Mouse (Mus musculus) CH12.LX (cell line): ENCODE measurements around the gene Ccdc144b. TPM values are rescaled to one million over a fixed set of nuclear protein-coding genes. Genes with fewer than 3 reads are reported as not detected.

ENCODE experiments used
- DNase-seq: peaks from one replicate; pipeline ENCODE4 v3.0.0-alpha.2; 2013; ENCODE audit errors: extremely low read depth
- H3K27ac ChIP-seq: 2 replicates; pipeline ENCODE4 v1.5.1; 2012; ENCODE audit warnings: low read depth, mild to moderate bottlenecking, control low read depth, moderate library complexity; ENCODE audit not compliant: insufficient read depth
- H3K27me3 ChIP-seq: replicated peaks from 2 replicates; pipeline ENCODE3; 2012; ENCODE audit warnings: inconsistent platforms
- H3K36me3 ChIP-seq, 2 experiments: replicated peaks in 1 of 2; 2 replicates each; pipeline versions ENCODE3 to v1.6.1; 2012; ENCODE audit warnings: inconsistent platforms in 1 of 2, low read length in 1 of 2, mild to moderate bottlenecking in 1 of 2, mixed read lengths in 1 of 2, moderate library complexity in 1 of 2; ENCODE audit not compliant: control insufficient read depth in 1 of 2, insufficient read depth in 1 of 2
- H3K4me1 ChIP-seq, 2 experiments: 2 replicates each; pipeline ENCODE4 v1.6.1; 2012; ENCODE audit warnings: inconsistent platforms in 1 of 2, moderate library complexity in 1 of 2; ENCODE audit not compliant: insufficient read depth in 2 of 2, control insufficient read depth in 1 of 2
- H3K4me2 ChIP-seq: 2 replicates; pipeline ENCODE4 v1.6.1; 2012; ENCODE audit warnings: low read depth, mild to moderate bottlenecking, control low read depth; ENCODE audit not compliant: poor library complexity, insufficient read depth, severe bottlenecking
- H3K4me3 ChIP-seq, 3 experiments: fragments of 150-350 bp in 1 of 3; sonication (generic) in 1 of 3; replicated peaks in 1 of 3; 2 replicates each; pipeline versions ENCODE3 to v1.5.1; 2011 to 2012; ENCODE audit warnings: low read depth in 2 of 3, low read length in 2 of 3, mild to moderate bottlenecking in 2 of 3, moderate library complexity in 2 of 3, control low read depth in 1 of 3, improper control_type of control experiment in 1 of 3, inconsistent platforms in 1 of 3, mixed read lengths in 1 of 3; ENCODE audit not compliant: poor library complexity in 1 of 3
- H3K79me2 ChIP-seq: replicated peaks from 2 replicates; pipeline ENCODE4 v1.6.1; 2012; ENCODE audit warnings: mild to moderate bottlenecking, moderate library complexity; ENCODE audit not compliant: control insufficient read depth, poor library complexity, insufficient read depth, severe bottlenecking; ENCODE audit errors: extremely low read depth
- H3K9ac ChIP-seq: 2 replicates; pipeline ENCODE4 v1.6.1; 2012; ENCODE audit warnings: low read depth, mild to moderate bottlenecking, control low read depth, moderate library complexity; ENCODE audit not compliant: insufficient read depth
- H3K9me3 ChIP-seq: replicated peaks from 2 replicates; pipeline ENCODE3; 2012; ENCODE audit warnings: low read length, inconsistent platforms, mixed read lengths
- CTCF ChIP-seq, 2 experiments: IDR thresholded peaks in 1 of 2; conservative IDR thresholded peaks in 1 of 2; 2 replicates each; pipeline ENCODE4 v1.5.1; 2011 to 2012; ENCODE audit warnings: low read depth in 2 of 2, low read length in 2 of 2, improper control_type of control experiment in 1 of 2, inconsistent platforms in 1 of 2, mild to moderate bottlenecking in 1 of 2, moderate library complexity in 1 of 2
- ELF1 ChIP-seq: IDR thresholded peaks from 2 replicates; pipeline ENCODE4 v1.6.1; 2014; ENCODE audit warnings: low read depth, mild to moderate bottlenecking, inconsistent platforms, low read length, improper control_type of control experiment
- ETS1 ChIP-seq: conservative IDR thresholded peaks from 2 replicates; pipeline ENCODE4 v1.6.1; 2012; ENCODE audit warnings: low read depth, mild to moderate bottlenecking, inconsistent platforms, low read length, improper control_type of control experiment, moderate library complexity
- JUN ChIP-seq: IDR thresholded peaks from 2 replicates; pipeline ENCODE4 v1.6.1; 2011; ENCODE audit warnings: low read depth, mild to moderate bottlenecking, low read length, improper control_type of control experiment, moderate library complexity; ENCODE audit not compliant: insufficient read depth
- KAT2A ChIP-seq: IDR thresholded peaks from 2 replicates; pipeline ENCODE4 v1.6.1; 2012; ENCODE audit warnings: low read length, improper control_type of control experiment, inconsistent platforms; ENCODE audit not compliant: insufficient replicate concordance
- MAX ChIP-seq: IDR thresholded peaks from 2 replicates; pipeline ENCODE4 v1.6.1; 2011; ENCODE audit warnings: low read length, improper control_type of control experiment
- PAX5 ChIP-seq: IDR thresholded peaks from 2 replicates; pipeline ENCODE4 v1.6.1; 2012; ENCODE audit warnings: low read length, inconsistent platforms, mixed read lengths
- POLR2A ChIP-seq: IDR thresholded peaks from 2 replicates; pipeline ENCODE4 v1.6.1; 2011; ENCODE audit warnings: low read depth, mild to moderate bottlenecking, improper control_type of control experiment, low read length
- RAD21 ChIP-seq: IDR thresholded peaks from 2 replicates; pipeline ENCODE4 v1.6.1; 2011; ENCODE audit warnings: low read depth, mild to moderate bottlenecking, low read length, improper control_type of control experiment, moderate library complexity
- SIN3A ChIP-seq: IDR thresholded peaks from 2 replicates; pipeline ENCODE4 v1.6.1; 2012; ENCODE audit warnings: low read length, improper control_type of control experiment, inconsistent platforms
- SMC3 ChIP-seq: IDR thresholded peaks from 2 replicates; pipeline ENCODE4 v1.6.1; 2011; ENCODE audit warnings: low read depth, low read length, improper control_type of control experiment
- TCF12 ChIP-seq: IDR thresholded peaks from 2 replicates; pipeline ENCODE4 v1.6.1; 2014; ENCODE audit warnings: low read depth, mild to moderate bottlenecking, inconsistent platforms, low read length, improper control_type of control experiment
- USF2 ChIP-seq: conservative IDR thresholded peaks from 2 replicates; pipeline ENCODE4 v1.6.1; 2011; ENCODE audit warnings: low read depth, low read length, improper control_type of control experiment
- ZC3H11A ChIP-seq: IDR thresholded peaks from 2 replicates; pipeline ENCODE4 v1.6.1; 2012; ENCODE audit warnings: low read depth, mild to moderate bottlenecking, inconsistent platforms, low read length, improper control_type of control experiment
- ZMIZ1 ChIP-seq: IDR thresholded peaks from 2 replicates; pipeline ENCODE4 v1.6.1; 2012; ENCODE audit warnings: low read depth, mild to moderate bottlenecking, inconsistent platforms, low read length, improper control_type of control experiment
- ZNF384 ChIP-seq: IDR thresholded peaks from 2 replicates; pipeline ENCODE4 v1.6.1; 2012; ENCODE audit warnings: low read depth, low read length, improper control_type of control experiment, inconsistent platforms
- dilution Hi-C: fragments of 300-500 bp; cut with MboI; formaldehyde crosslinking; loops from 2 replicates; pipeline ENCODE4 v1.14.3; 2020; ENCODE audit warnings: low sequenced_read_pairs; ENCODE audit not compliant: extremely low pct_unique_long_range_greater_than_20kb, extremely low pct_ligation_motif_present
- in situ Hi-C: fragments of 300-500 bp; cut with MboI; formaldehyde crosslinking; loops from 3 replicates; pipeline ENCODE4 v1.14.3; 2019; ENCODE audit warnings: low sequenced_read_pairs, low pct_ligation_motif_present, low pct_unique_long_range_greater_than_20kb, mixed read lengths
- polyA plus RNA-seq: library from polyadenylated mRNA; unstranded; fragments of >175 nt; gene quantifications from 2 replicates; pipeline ENCODE4 v1.2.1, GENCODE M21; 2012; ENCODE audit warnings: low read depth; ENCODE audit not compliant: insufficient read length
- total RNA-seq, 2 experiments: library from RNA; depleted of rRNA; stranded (reverse); fragments of 300-350 nt in 1 of 2; fragments of >200 nt in 1 of 2; gene quantifications; 2 replicates each; pipeline ENCODE4 v1.2.3; 2012 to 2014

Gene Ccdc144b
- total and polyA plus RNA-seq, 3 experiments = 0.10 TPM; not detected in 2

DNA sequence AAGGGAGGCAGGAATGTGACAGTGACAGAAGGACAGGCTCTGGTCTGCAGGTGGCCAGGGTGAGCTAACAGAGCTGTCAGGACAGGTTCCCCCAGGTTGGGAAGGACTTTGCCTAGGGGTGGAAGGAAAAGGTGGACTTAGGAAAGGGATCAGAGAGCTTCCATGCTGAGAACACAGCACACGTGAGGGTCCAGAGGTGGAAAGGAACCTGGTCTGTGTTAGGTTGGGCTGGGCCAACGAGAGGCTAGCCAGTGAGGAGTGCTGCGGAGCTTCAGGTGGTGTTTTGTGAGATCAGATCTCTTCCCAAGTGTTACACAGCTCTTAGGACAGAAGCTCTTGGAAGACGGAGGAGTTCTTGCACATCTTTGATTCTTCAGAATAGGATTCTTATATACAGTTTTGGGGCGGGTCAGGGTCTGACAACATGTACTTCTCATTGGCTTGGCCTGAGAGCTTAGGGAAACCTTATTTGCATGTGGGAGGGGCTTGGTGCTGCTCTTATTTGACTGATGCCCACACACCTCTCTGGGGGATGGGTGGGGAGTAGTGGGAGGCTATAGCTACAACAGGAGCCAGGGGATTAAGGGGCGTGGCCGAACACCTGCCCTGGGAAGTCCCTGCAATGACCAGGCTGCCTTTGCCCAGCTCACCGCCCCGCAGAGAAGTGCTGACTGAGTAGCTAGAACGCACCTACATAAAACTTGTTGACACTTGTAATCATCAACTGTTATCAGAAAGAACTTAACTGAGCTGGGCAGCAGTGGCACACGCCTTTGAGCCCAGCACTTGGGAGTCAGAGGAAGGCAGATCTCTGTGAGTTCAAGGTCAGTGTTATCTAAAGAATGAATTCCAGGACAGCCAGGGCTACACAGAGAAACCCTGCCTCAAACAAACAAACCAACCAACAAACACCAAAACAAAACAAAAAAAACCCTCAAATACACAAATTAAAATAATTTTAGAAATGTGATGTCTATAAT, 58.5 kb downstream of the Ccdc144b start:
- Histone ChIP-seq H3K4me3 (no peak overlapping the region), H3K79me2 (no peaks in the 10 kb centered on the region; the same call in 1 of the 2 replicates), H3K27ac (no peak overlapping the region), H3K9me3 (no peaks in the 10 kb centered on the region), H3K9ac (no peak overlapping the region), H3K27me3 (no peaks in the 10 kb centered on the region), H3K36me3 (peaks cover 12 to 46% of the 10 kb centered on the region in 2 experiments)
- in situ Hi-C loops = no loop called here
- dilution Hi-C loops = no loop called here
- DNase-seq = peak; percentile 24
- TF ChIP-seq USF2 = no peak
- TF ChIP-seq ETS1 = no peak
- TF ChIP-seq ELF1 = no peak
- TF ChIP-seq MAX = no peak
- TF ChIP-seq JUN = no peak
- TF ChIP-seq RAD21 = no peak
- TF ChIP-seq, all 38 proteins: peak for 0
- Histone ChIP-seq H3K4me1 (peaks cover 0 to 16% of the 10 kb centered on the region in 2 experiments; a peak in 2 of 4 replicates), H3K4me2 (no peak overlapping the region)

DNA sequence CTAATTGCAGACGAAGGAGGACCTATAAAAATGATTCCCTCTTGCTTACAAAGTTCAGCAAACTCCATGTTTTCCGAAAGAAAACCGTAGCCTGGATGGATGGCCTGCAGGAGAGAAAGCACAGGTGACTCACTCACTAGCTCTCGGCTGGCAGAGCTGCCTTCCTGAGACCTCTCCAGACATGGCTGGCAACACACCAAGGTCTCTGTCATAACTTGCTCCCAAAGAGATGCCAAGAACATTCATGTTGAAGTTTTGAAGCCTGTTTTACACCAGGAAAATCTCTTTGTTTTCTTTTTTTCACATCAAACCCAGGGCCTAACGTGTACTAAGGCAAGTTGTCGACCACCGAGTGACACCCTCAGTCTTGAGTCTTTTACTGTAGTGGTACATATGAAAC, 62.6 kb downstream of the Ccdc144b start:
- TF ChIP-seq PAX5 = no peak
- Histone ChIP-seq H3K9me3 (no peaks in the 10 kb centered on the region), H3K27ac (no peak overlapping the region), H3K4me1 (peaks cover 0 to 5% of the 10 kb centered on the region in 2 experiments; a peak in 1 of 4 replicates), H3K9ac (no peak overlapping the region), H3K4me3 (no peak overlapping the region), H3K36me3 (peaks cover 29 to 76% of the 10 kb centered on the region in 2 experiments), H3K27me3 (no peaks in the 10 kb centered on the region), H3K79me2 (no peaks in the 10 kb centered on the region), H3K4me2 (no peak overlapping the region)
- dilution Hi-C loops (no loop called here), in situ Hi-C loops (no loop called here)
- no peak for DNase-seq

DNA sequence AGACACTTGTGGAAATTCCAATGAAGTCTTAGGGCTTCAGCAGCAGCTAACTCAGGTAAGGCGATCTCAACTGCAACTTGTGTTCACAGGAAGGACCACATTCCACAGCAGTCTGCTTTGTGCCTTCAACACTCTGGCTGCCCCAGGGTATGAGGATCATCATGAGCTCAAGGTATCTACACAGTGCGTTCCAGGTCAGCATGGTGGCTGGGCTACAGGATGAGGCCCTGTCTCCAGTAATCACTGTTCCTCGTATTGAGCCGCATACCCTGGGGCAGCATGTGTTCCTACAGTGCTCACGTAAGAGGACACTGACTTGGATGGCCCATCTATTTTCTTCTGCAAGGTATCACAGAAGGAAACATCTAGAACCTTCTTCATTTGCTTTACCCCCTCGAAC, 65.3 kb downstream of the Ccdc144b start:
- no peak overlapping the region for H3K27ac ChIP-seq
- no peak overlapping the region for H3K4me3 ChIP-seq
- no peak overlapping the region for H3K4me2 ChIP-seq
- TF ChIP-seq ETS1 (no peak), TCF12 (no peak), POLR2A (no peak), SIN3A (no peak), MAX (no peak), CTCF (conservative IDR thresholded peaks at IDR 0.05 in 1 of 2, IDR thresholded peaks at IDR 0.05 in 1 of 2; ENCODE audit: low read depth in 2 of 2, low read length in 2 of 2) (no peak), PAX5 (no peak), JUN (no peak), ZC3H11A (no peak), KAT2A (no peak), ZNF384 (no peak), RAD21 (no peak), ELF1 (no peak), ZMIZ1 (no peak), SMC3 (no peak)
- no peaks in the 10 kb centered on the region for H3K79me2 ChIP-seq
- in situ Hi-C loops = no loop called here
- DNase-seq = no peak
- H3K9ac ChIP-seq = no peak overlapping the region
- no peaks in the 10 kb centered on the region for H3K4me1 ChIP-seq
- H3K27me3 ChIP-seq = no peaks in the 10 kb centered on the region
- no peaks in the 10 kb centered on the region for H3K9me3 ChIP-seq
- dilution Hi-C loops = no loop called here
- peaks cover 37 to 76% of the 10 kb centered on the region in 2 experiments for H3K36me3 ChIP-seq
